Mouse (Mus musculus): Measurements from ENCODE around the gene Brip1. TPM values are rescaled to one million over a fixed set of nuclear protein-coding genes. Genes with fewer than 3 reads are reported as not detected.

Gene Brip1
- polyA plus RNA-seq, 1 experiment from 2014 or later: 0.79 TPM

DNA sequence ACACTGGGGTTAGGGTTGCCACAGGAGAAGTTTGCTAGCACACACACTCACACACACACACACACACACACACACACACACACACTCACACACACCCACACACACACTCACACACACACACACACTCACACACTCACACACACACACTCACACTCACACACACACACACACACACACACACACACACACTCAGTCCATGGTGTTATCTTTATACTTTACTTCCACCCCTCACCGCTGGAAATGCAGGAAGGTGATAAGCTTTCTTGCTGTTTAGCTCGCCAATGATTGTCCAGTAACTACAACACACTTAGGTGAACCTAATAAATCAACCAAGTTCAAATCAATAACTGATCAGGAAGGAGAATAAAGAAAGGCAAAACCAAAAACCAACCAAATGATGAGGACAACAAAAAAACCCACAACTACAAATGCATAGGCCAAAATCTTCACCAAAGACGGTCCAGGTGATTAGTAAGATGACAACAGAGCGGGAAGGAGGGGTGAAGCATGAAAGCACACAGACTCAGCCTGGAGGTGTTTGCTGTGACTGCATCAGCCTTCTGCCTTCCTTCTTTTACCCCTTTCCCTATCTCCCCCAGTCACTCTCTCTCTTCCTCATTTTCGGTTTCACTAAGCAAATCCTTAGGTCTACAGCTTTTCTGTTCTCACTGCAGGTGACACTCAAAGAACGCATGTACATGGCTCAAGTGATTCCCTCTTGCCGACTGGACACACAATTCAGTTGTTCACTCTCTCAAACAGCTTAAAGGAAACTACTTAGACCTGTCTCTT lies 83.7 kb downstream of the Brip1 start:
- H3K27me3 ChIP-seq (replicated peaks; ENCODE audit: insufficient read depth, low read length): no peaks in the 10 kb centered on the region
- TF ChIP-seq EP300 (IDR thresholded peaks at IDR 0.05): no peak
- no peak for TF ChIP-seq CTCF (IDR thresholded peaks at IDR 0.05)
- 81% methylated on average over 7 of the region's 7 CpGs for WGBS
- DNase-seq (ENCODE audit: low spot score): no peak
- ATAC-seq: no peak
- H3K27ac ChIP-seq (ENCODE audit: low read length): no peak overlapping the region
- no peak overlapping the region for H3K4me3 ChIP-seq (ENCODE audit: low read depth, low read length)
- no peaks in the 10 kb centered on the region for H3K4me1 ChIP-seq (ENCODE audit: insufficient read depth, low read depth, low read length)
- no peak overlapping the region for H3K4me2 ChIP-seq (replicated peaks; ENCODE audit: low read depth, low read length)
- no peaks in the 10 kb centered on the region for H3K36me3 ChIP-seq (ENCODE audit: insufficient read depth, low read length)
- H3K9ac ChIP-seq (replicated peaks; ENCODE audit: low read depth): no peak overlapping the region
- no peaks in the 10 kb centered on the region for H3K9me3 ChIP-seq (ENCODE audit: low read length)

DNA sequence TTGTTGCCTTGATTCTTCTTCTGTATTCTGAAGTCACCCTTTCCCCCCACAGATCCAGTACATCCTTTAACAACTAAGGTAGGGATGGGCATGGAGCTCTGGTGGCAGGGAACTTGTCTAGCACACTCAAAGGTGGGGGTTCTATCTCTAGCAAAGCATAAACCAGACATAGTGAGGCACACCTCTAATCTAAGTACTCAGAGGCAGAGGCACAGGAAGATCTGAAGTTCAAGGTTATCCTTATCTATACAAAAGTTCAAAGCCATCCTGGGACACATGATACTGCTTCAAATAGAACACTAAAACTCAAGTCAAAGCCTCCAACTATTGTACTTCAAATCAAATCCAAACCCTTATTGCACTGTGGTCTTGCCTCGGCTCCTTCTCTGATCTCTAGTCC lies 85.0 kb downstream of the Brip1 start:
- DNase-seq (ENCODE audit: low spot score): no peak
- H3K27me3 ChIP-seq (replicated peaks; ENCODE audit: insufficient read depth, low read length): no peaks in the 10 kb centered on the region
- H3K9ac ChIP-seq (replicated peaks; ENCODE audit: low read depth): no peak overlapping the region
- H3K4me1 ChIP-seq (ENCODE audit: insufficient read depth, low read depth, low read length): no peaks in the 10 kb centered on the region
- H3K4me2 ChIP-seq (replicated peaks; ENCODE audit: low read depth, low read length): no peak overlapping the region
- no peak overlapping the region for H3K4me3 ChIP-seq (ENCODE audit: low read depth, low read length)
- no peaks in the 10 kb centered on the region for H3K36me3 ChIP-seq (ENCODE audit: insufficient read depth, low read length)
- no peak for ATAC-seq
- H3K27ac ChIP-seq (ENCODE audit: low read length): no peak overlapping the region
- TF ChIP-seq CTCF (IDR thresholded peaks at IDR 0.05): no peak
- TF ChIP-seq EP300 (IDR thresholded peaks at IDR 0.05): no peak
- WGBS: 80% methylated on average over 1 of the region's 1 CpGs
- no peaks in the 10 kb centered on the region for H3K9me3 ChIP-seq (ENCODE audit: low read length)

DNA sequence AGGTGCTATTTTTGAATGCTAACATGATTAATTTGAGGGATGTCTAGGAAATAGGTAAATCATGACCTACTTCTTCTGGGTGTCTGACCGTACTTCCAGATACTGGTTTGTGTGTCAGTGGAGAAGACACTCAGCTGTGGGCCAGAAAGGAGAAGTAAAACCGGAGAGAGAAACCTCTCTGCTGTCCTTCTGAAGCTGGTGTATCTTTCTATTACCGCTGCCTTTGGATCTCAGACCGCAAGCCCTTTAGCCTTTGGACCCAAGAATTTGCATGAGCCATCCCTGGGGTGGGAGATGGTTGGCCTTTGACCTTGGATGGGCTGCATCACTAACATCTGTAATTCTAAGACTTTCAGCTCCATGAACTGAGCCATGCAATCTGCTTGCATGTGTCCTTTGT lies 93.7 kb downstream of the Brip1 start:
- H3K4me3 ChIP-seq (ENCODE audit: low read depth, low read length): no peak overlapping the region
- H3K27ac ChIP-seq (ENCODE audit: low read length): no peak overlapping the region
- H3K4me1 ChIP-seq (ENCODE audit: insufficient read depth, low read depth, low read length): no peaks in the 10 kb centered on the region
- H3K36me3 ChIP-seq (ENCODE audit: insufficient read depth, low read length): no peaks in the 10 kb centered on the region
- 90% methylated on average over 4 of the region's 4 CpGs for WGBS
- TF ChIP-seq CTCF (IDR thresholded peaks at IDR 0.05) (no peak), EP300 (IDR thresholded peaks at IDR 0.05) (no peak)
- no peak for DNase-seq (ENCODE audit: low spot score)
- no peaks in the 10 kb centered on the region for H3K9me3 ChIP-seq (ENCODE audit: low read length)
- H3K9ac ChIP-seq (replicated peaks; ENCODE audit: low read depth): no peak overlapping the region
- H3K4me2 ChIP-seq (replicated peaks; ENCODE audit: low read depth, low read length): no peak overlapping the region
- H3K27me3 ChIP-seq (replicated peaks; ENCODE audit: insufficient read depth, low read length): no peaks in the 10 kb centered on the region
- ATAC-seq: no peak

DNA sequence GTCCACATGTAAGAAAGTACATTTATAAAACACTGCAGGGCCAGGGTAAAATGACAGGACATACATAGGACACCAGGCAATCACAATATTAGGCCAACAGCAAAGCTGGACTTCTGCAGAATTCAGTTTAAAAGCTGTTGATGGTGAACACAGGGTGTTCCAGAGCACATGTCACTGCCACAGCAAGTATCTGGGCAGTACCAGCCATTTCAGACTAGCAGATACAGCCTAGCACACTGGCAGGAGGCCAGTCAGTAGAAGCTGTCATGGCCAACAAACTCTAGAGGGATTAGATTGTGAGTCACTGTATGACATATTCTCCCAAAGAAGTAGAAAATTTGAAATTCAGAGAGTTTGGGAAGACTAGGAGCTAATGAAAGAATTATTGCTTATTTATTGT lies 94.4 kb downstream of the Brip1 start:
- Histone ChIP-seq H3K4me3 (ENCODE audit: low read depth, low read length) (no peak overlapping the region), H3K36me3 (ENCODE audit: insufficient read depth, low read length) (no peaks in the 10 kb centered on the region), H3K27ac (ENCODE audit: low read length) (no peak overlapping the region), H3K4me2 (replicated peaks; ENCODE audit: low read depth, low read length) (no peak overlapping the region), H3K9me3 (ENCODE audit: low read length) (no peaks in the 10 kb centered on the region), H3K4me1 (ENCODE audit: insufficient read depth, low read depth, low read length) (no peaks in the 10 kb centered on the region), H3K27me3 (replicated peaks; ENCODE audit: insufficient read depth, low read length) (no peaks in the 10 kb centered on the region), H3K9ac (replicated peaks; ENCODE audit: low read depth) (no peak overlapping the region)
- TF ChIP-seq CTCF (IDR thresholded peaks at IDR 0.05) (no peak), EP300 (IDR thresholded peaks at IDR 0.05) (no peak)
- ATAC-seq: no peak
- no peak for DNase-seq (ENCODE audit: low spot score)

DNA sequence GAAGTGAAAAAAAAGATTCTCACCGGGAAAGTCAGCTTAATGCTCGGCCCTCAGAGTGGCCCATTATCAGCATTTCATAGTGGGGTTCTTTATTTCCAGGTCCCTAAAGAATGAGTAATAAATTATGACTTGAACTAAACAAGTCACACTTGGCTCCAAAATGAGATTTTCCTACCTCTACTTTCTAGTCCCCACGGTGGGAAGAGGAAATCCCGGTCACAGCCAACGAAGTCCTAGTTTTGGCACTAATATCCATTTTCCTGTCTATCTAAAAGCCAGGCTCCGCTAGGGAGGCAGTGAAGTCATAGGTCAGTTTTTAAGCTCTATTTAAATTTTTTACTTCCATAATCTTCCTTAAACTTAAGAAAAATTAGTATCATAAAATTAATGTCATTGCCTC lies 99.8 kb downstream of the Brip1 start:
- H3K9ac ChIP-seq (replicated peaks; ENCODE audit: low read depth): no peak overlapping the region
- 52% methylated on average over 6 of the region's 6 CpGs for WGBS
- no peak overlapping the region for H3K4me2 ChIP-seq (replicated peaks; ENCODE audit: low read depth, low read length)
- H3K4me1 ChIP-seq (ENCODE audit: insufficient read depth, low read depth, low read length): no peaks in the 10 kb centered on the region
- no peak overlapping the region for H3K27ac ChIP-seq (ENCODE audit: low read length)
- no peak for TF ChIP-seq CTCF (IDR thresholded peaks at IDR 0.05)
- TF ChIP-seq EP300 (IDR thresholded peaks at IDR 0.05): 0 out of 2 replicates have a peak, but pooled peaks have one; percentile 14
- H3K36me3 ChIP-seq (ENCODE audit: insufficient read depth, low read length): no peaks in the 10 kb centered on the region
- no peaks in the 10 kb centered on the region for H3K9me3 ChIP-seq (ENCODE audit: low read length)
- H3K27me3 ChIP-seq (replicated peaks; ENCODE audit: insufficient read depth, low read length): no peaks in the 10 kb centered on the region
- DNase-seq (ENCODE audit: low spot score): peak; percentile 14
- H3K4me3 ChIP-seq (ENCODE audit: low read depth, low read length): no peak overlapping the region
- no peak for ATAC-seq

DNA sequence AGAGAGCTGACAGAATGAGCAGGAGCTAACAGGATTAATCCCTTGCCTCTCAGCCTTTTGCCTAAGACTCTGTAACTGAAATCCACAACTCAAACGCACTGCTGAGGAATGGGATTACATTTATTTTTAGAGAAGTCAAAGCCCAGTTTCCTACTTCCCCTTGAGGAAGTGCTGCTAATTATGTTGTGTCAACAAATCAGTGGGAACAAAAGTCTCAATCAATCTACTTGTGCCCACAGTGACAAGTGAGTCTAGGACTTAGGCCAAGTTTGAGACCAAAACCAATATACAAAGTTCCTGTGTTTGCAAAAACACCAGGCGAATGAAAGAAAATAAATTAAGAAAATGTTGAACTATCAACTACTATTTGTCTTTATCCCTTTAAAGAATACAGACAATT lies 101.7 kb downstream of the Brip1 start:
- H3K36me3 ChIP-seq (ENCODE audit: insufficient read depth, low read length): no peaks in the 10 kb centered on the region
- H3K9me3 ChIP-seq (ENCODE audit: low read length): no peaks in the 10 kb centered on the region
- 18% methylated on average over 2 of the region's 2 CpGs for WGBS
- H3K4me2 ChIP-seq (replicated peaks; ENCODE audit: low read depth, low read length): no peak overlapping the region
- H3K9ac ChIP-seq (replicated peaks; ENCODE audit: low read depth): no peak overlapping the region
- H3K27me3 ChIP-seq (replicated peaks; ENCODE audit: insufficient read depth, low read length): no peaks in the 10 kb centered on the region
- H3K27ac ChIP-seq (ENCODE audit: low read length): no peak overlapping the region
- DNase-seq (ENCODE audit: low spot score) (peak; percentile 69), ATAC-seq (peak; percentile 56; the same call in 1 of the 2 replicates)
- H3K4me1 ChIP-seq (ENCODE audit: insufficient read depth, low read depth, low read length): no peaks in the 10 kb centered on the region
- no peak for TF ChIP-seq CTCF (IDR thresholded peaks at IDR 0.05)
- peak; percentile 83 for TF ChIP-seq EP300 (IDR thresholded peaks at IDR 0.05)
- H3K4me3 ChIP-seq (ENCODE audit: low read depth, low read length): no peak overlapping the region

Data from lung, postnatal 0 days (tissue).